In genomic region chr11:46389336-46390117, GRCm38 (mm10) we compare ENCODE assay signal across 19 mouse cellular contexts. TPM values are rescaled to one million over a fixed set of nuclear protein-coding genes. Genes with fewer than 3 reads are reported as not detected.
DNase-seq lines count a peak whose midpoint lies in the region; ATAC-seq and TF ChIP-seq lines count a peak whose summit lies in the region.
"Had no signal": no experiment of that assay in that cellular context is flagged by ENCODE, and none has a peak within 500 bp of the region (broad histone marks: within the 10 kb centered on the region; RNA-seq: fewer than 3 reads in every experiment).

Gene Itk (minus strand): TSS chr11:46389515.

- peak; percentile 73 for ATAC-seq in common myeloid progenitor, adult 5-6 weeks (replicated peaks; ENCODE audit: low read depth, poor library complexity, severe bottlenecking)
- ATAC-seq in intestine, postnatal 0 days, result no peak
- no peak for ATAC-seq in hindbrain, embryonic 13.5 days (ENCODE audit: low FRiP score)
- ATAC-seq: midbrain, embryonic 13.5 days had no signal

- no peaks in the 10 kb centered on the region for H3K9me3 ChIP-seq in intestine, postnatal 0 days (ENCODE audit: control insufficient read depth)
- H3K9me3 ChIP-seq in hindbrain, embryonic 13.5 days, result no peaks in the 10 kb centered on the region
- H3K9me3 ChIP-seq: forebrain, embryonic 12.5 days; heart, embryonic 13.5 days; limb, embryonic 13.5 days; midbrain, embryonic 13.5 days; neural tube, embryonic 12.5 days; stomach, embryonic 15.5 days had no signal

- no peaks in the 10 kb centered on the region for H3K27me3 ChIP-seq in intestine, postnatal 0 days (replicated peaks; ENCODE audit: control insufficient read depth, insufficient read depth, low read length)
- no peaks in the 10 kb centered on the region for H3K27me3 ChIP-seq in hindbrain, embryonic 13.5 days
- H3K27me3 ChIP-seq: forebrain, embryonic 12.5 days; heart, embryonic 13.5 days; limb, embryonic 13.5 days; midbrain, embryonic 13.5 days; neural tube, embryonic 12.5 days; stomach, embryonic 15.5 days had no signal

- 81% methylated on average over 13 of the region's 13 CpGs for whole genome bisulfite sequencing in intestine, postnatal 0 days
- WGBS in hindbrain, embryonic 13.5 days, result 87% methylated on average over 13 of the region's 13 CpGs

- no peak within 1 kb of the TSS for H3K4me2 ChIP-seq in intestine, postnatal 0 days (replicated peaks; ENCODE audit: low read depth)
- H3K4me2 ChIP-seq in hindbrain, embryonic 13.5 days, result no peak within 1 kb of the TSS
- H3K4me2 ChIP-seq: forebrain, embryonic 12.5 days; heart, embryonic 13.5 days; limb, embryonic 13.5 days; lung, embryonic 14.5 days; midbrain, embryonic 13.5 days; neural tube, embryonic 12.5 days; stomach, embryonic 15.5 days had no signal

- no peak within 1 kb of the TSS for H3K9ac ChIP-seq in intestine, postnatal 0 days (ENCODE audit: low read depth, low read length)
- H3K9ac ChIP-seq in hindbrain, embryonic 13.5 days, result no peak within 1 kb of the TSS
- H3K9ac ChIP-seq: forebrain, embryonic 12.5 days; heart, embryonic 13.5 days; limb, embryonic 13.5 days; lung, embryonic 14.5 days; midbrain, embryonic 13.5 days; neural tube, embryonic 12.5 days; stomach, embryonic 15.5 days had no signal

- no peak within 1 kb of the TSS for H3K4me3 ChIP-seq in intestine, postnatal 0 days (ENCODE audit: low read depth, low read length)
- H3K4me3 ChIP-seq in hindbrain, embryonic 13.5 days, result no peak within 1 kb of the TSS
- H3K4me3 ChIP-seq: forebrain, embryonic 12.5 days; gastrocnemius, adult 2 months; heart, embryonic 13.5 days; limb, embryonic 13.5 days; midbrain, embryonic 13.5 days; neural tube, embryonic 12.5 days; stomach, embryonic 15.5 days had no signal

- no peaks in the 10 kb centered on the region for H3K36me3 ChIP-seq in intestine, postnatal 0 days (ENCODE audit: control insufficient read depth, insufficient read depth)
- H3K36me3 ChIP-seq in hindbrain, embryonic 13.5 days, result no peaks in the 10 kb centered on the region
- H3K36me3 ChIP-seq: forebrain, embryonic 12.5 days; heart, embryonic 13.5 days; limb, embryonic 13.5 days; midbrain, embryonic 13.5 days; neural tube, embryonic 12.5 days; stomach, embryonic 15.5 days had no signal

- H3K27ac ChIP-seq in intestine, postnatal 0 days (ENCODE audit: low read depth, low read length), result no peak within 1 kb of the TSS
- H3K27ac ChIP-seq in hindbrain, embryonic 13.5 days, result no peak within 1 kb of the TSS
- H3K27ac ChIP-seq: forebrain, embryonic 12.5 days; gastrocnemius, adult 2 months; heart, embryonic 13.5 days; limb, embryonic 13.5 days; midbrain, embryonic 13.5 days; neural tube, embryonic 12.5 days; stomach, embryonic 15.5 days had no signal

- no peaks in the 10 kb centered on the region for H3K4me1 ChIP-seq in intestine, postnatal 0 days (replicated peaks; ENCODE audit: control insufficient read depth, insufficient read depth, low read length)
- H3K4me1 ChIP-seq in hindbrain, embryonic 13.5 days (replicated peaks), result no peaks in the 10 kb centered on the region
- H3K4me1 ChIP-seq: forebrain, embryonic 12.5 days; heart, embryonic 13.5 days; limb, embryonic 13.5 days; midbrain, embryonic 13.5 days; neural tube, embryonic 12.5 days; stomach, embryonic 15.5 days had no signal

- DNase-seq in lung, postnatal 25 days (ENCODE audit: low spot score), result peak; percentile 32
- no peak for DNase-seq in lung, adult 18-20 months
- DNase-seq in natural killer cell, adult 2 months (ENCODE audit: low spot score in 2 of 2), result peak; percentile 79 to 88
- peak; percentile 76 for DNase-seq in thymus, postnatal 4 days
- DNase-seq: adrenal gland, postnatal 14 days; cerebellum, postnatal 14 days; gastrocnemius, adult 2 months; kidney, postnatal 14 days; layer of hippocampus, postnatal 36 days; lung, embryonic 14.5 days had no signal

- no peak for TF ChIP-seq CTCF in intestine, postnatal 0 days (IDR thresholded peaks at IDR 0.05; ENCODE audit: low read depth)

RNA-seq across cellular contexts. Expression of gene Itk, which starts in this region (rescaled TPM):
- 0.87 and 1.1 TPM in 2 replicates for total RNA-seq in common myeloid progenitor, adult 5-6 weeks (2017)
- 0.07 and 0.09 TPM in 2 replicates for polyA plus RNA-seq in intestine, postnatal 0 days (2015; fragmentation: Nextera tagmentation; extraction: Ambion mirVana)
- polyA plus RNA-seq in hindbrain, embryonic 13.5 days (2015; fragmentation: Nextera tagmentation; extraction: Ambion mirVana), result not detected in 2 replicates
- total RNA-seq: gastrocnemius, adult 2 months had no signal
- polyA plus RNA-seq: forebrain, embryonic 12.5 days; heart, embryonic 13.5 days; midbrain, embryonic 13.5 days; neural tube, embryonic 12.5 days had no signal

Comparison
In these comparisons a context has a peak if more than half of its experiments do, and no peak if none do; other contexts are left out.
1. DNase-seq: peak in lung, postnatal 25 days (single experiment), natural killer cell, adult 2 months (2 of 2) and thymus, postnatal 4 days (single experiment); none in lung, adult 18-20 months (0 of 2).